Mouse (Mus musculus) lung, postnatal 14 days (tissue): Measurements from ENCODE around the gene Hist2h2aa2.
"Not testable (repeated sequence)": the region's sequence is repeated elsewhere in the genome, so short reads cannot be mapped to it uniquely, and the experiment has no call there.

ENCODE experiments used
- DNase-seq: peaks from one replicate; pipeline ENCODE4 v3.0.0; 2021

Hist2h2aa2 gene

DNA sequence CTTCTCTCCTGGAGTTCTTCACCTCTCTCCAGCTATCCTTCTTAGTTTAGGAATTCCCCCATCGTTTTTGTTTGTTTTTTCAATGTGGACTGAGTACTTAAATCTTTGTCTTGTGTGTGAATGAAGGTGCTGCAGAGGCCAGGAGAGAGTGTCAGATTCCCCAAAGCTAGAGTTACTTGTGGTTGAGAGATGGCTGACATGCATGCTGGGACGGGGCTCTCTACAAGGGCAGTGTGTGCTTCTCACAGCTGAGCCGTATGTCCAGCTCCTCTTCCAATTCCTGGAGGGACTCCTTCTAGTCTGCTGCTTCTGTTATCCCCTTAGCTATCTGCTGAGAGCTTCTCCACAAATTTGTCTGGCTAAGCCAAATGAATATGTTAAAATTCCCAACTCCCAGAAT lies 4.2 kb downstream of the Hist2h2aa2 start:
- DNase-seq = no peak

DNA sequence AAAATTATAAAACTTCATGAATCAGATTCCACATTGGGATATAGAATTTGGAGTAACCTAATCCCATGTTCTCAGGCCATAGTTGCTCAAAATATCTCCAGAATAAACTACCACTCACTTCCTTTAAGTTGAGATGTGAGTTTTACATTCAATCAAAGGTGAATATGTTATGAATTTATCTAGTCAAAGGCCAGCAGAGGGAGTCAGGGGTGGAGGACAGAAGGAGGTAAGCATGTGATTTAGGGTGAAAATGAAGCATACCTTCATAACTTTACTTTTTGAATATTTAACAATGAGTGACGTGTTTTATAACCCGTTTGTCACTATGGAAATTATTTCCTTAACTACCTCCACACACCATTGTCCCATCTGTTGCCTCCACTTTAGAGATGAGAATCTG lies 5.2 kb downstream of the Hist2h2aa2 start:
- DNase-seq = no peak

GRCm38 (mm10) chr3:96231758-96232120 lies 8.3 kb downstream of the Hist2h2aa2 start:
- peak; percentile 18 for DNase-seq

GRCm38 (mm10) chr3:96230910-96231757 lies 8.9 kb downstream of the Hist2h2aa2 start:
- no peak for DNase-seq

GRCm38 (mm10) chr3:96230404-96230803 lies 9.7 kb downstream of the Hist2h2aa2 start:
- DNase-seq = no peak

GRCm38 (mm10) chr3:96228828-96229227 lies 11.2 kb downstream of the Hist2h2aa2 start:
- DNase-seq = no peak

- DNase-seq = no peak
Measured at GRCm38 (mm10) chr3:96226695-96227648, 13.1 kb downstream of the Hist2h2aa2 start.

DNA sequence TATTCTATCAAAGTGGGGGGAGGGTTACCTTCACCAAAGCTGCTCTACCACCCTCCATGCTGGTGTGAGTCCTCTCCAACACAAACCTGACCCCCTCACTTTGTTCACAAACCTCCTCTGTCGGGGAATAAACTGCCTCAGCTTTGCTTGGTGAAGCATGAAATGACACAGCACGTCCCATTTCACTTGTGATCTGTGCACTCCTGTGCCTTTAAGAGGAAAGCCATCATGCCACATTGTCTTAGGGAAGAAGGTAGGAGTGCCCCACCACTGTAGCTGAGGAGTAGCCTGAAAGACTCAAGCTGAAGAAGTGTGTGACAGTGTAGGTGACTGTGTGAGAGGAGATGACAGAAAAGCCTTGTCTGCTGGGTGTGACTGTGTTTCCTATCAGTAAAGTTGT lies 14.7 kb downstream of the Hist2h2aa2 start:
- no peak for DNase-seq

GRCm38 (mm10) chr3:96222774-96223173 lies 17.3 kb downstream of the Hist2h2aa2 start:
- no peak for DNase-seq

GRCm38 (mm10) chr3:96221640-96222038 lies 18.4 kb downstream of the Hist2h2aa2 start:
- DNase-seq = no peak

DNA sequence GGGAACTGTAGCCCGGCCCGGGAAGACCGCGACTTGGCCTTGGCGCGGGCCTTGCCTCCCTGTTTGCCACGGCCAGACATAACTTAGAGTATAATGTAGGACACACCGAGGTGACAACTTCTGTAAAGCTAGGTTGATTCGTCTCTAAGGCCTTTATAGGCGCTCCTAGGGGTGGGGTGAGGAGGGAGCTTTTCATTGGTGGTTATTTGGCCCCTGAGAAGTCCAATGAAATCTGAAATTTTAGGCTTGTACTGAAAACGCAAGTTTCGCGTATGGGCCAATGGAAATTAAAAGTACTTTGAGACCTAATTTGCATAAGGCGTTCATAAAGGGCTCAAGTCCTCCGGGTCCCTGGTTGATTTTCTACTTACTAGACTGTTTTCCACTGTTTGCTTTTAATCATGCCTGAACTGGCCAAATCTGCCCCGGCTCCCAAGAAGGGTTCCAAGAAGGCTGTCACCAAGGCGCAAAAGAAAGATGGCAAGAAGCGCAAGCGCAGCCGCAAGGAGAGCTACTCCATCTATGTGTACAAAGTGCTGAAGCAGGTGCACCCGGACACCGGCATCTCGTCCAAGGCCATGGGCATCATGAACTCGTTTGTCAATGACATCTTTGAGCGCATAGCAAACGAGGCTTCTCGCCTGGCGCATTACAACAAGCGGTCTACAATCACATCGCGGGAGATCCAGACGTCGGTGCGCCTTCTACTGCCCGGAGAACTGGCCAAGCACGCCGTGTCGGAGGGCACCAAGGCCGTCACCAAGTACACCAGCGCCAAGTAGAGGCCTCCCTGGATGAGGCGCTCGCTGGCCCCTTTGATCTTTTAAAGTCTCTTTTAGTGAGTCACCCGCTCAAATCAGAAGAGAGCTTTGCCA lies 19.1 kb downstream of the Hist2h2aa2 start, which contains the start of the genes Hist2h2ac and Hist2h2be:
TSS of gene Hist2h2ac (minus strand) at position 116 of the 875 bp plus-strand sequence.
TSS of gene Hist2h2be (plus strand) at position 355 of the 875 bp plus-strand sequence.
- DNase-seq = peak; percentile 87

DNA sequence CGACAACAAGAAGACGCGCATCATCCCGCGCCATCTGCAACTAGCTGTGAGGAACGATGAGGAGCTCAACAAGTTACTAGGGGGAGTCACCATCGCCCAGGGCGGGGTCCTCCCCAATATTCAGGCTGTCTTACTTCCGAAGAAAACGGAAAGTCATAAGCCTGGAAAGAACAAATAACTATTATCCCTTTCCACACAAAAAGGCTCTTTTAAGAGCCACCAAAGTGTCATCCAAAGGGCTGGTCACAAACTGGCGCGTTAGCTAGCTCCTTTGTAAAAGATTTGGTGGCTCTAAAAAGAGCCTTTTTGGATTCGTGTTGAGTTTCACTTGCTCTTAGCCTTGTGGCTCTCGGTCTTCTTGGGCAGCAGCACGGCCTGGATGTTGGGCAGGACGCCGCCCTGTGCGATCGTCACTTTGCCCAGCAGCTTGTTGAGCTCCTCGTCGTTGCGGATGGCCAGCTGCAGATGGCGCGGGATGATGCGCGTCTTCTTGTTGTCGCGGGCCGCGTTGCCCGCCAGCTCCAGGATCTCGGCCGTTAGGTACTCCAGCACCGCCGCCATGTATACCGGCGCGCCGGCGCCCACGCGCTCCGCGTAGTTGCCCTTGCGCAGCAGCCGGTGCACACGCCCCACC lies 19.8 kb downstream of the Hist2h2aa2 start:
- DNase-seq = not testable (repeated sequence)

GRCm38 (mm10) chr3:96219661-96220130 lies 20.4 kb downstream of the Hist2h2aa2 start, which contains the start of the genes Bola1 and Hist2h2ab:
Gene Bola1 (minus strand): TSS chr3:96219709.
Gene Hist2h2ab (plus strand): TSS chr3:96219865.
- DNase-seq = peak; percentile 69

GRCm38 (mm10) chr3:96219191-96219641 lies 20.9 kb downstream of the Hist2h2aa2 start:
- peak; percentile 17 for DNase-seq

- no peak for DNase-seq
Measured at GRCm38 (mm10) chr3:96209242-96209641, 30.8 kb downstream of the Hist2h2aa2 start.

DNA sequence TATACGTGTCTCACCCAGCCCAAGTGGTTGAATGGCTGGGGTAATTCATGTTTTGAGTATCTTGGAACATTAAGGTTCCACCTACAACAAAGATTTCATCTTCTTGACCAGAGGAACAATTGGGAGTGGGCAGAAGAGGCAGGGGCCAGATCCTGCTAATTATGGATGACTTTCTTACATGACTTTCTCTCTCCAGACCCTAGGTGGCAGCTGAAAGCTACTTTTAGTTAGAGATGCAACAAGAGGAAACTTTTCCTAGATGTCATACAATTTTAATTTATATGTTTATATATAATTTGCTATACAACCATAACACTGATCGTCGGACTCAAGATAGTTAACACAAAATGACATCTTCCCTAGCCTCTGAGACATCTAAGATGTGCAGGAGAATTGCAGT lies 32.3 kb downstream of the Hist2h2aa2 start:
- no peak for DNase-seq

- DNase-seq = no peak
Measured at GRCm38 (mm10) chr3:96199731-96200130, 40.3 kb downstream of the Hist2h2aa2 start.

DNA sequence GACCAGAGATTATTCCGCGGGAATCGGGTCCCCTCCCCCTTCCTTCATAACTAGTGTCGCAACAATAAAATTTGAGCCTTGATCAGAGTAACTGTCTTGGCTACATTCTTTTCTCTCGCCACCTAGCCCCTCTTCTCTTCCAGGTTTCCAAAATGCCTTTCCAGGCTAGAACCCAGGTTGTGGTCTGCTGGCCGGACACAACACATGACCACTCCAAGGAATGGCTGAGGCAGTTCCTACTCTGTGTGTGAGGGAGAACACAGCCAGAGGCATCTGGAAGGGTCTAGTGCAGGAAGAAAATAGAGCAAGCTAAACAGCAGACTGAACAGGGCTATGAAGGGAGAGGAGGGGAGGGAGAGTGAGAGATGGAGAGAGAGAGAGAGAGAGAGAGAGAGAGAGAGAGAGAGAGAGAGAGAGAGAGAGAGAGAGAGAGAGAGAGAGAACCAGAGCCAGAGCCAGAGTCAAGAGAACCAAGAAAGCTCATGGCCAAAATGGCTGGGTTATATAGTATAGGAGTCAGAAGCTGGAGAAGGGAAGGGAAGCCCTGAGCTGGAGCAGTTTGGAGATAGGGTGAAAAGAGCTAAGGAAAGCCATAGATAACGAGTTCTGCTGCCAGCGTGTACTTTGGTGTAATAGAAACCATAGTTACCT lies 41.4 kb downstream of the Hist2h2aa2 start:
- not testable (repeated sequence) for DNase-seq

GRCm38 (mm10) chr3:96198181-96198580 lies 41.9 kb downstream of the Hist2h2aa2 start:
- DNase-seq = no peak

DNA sequence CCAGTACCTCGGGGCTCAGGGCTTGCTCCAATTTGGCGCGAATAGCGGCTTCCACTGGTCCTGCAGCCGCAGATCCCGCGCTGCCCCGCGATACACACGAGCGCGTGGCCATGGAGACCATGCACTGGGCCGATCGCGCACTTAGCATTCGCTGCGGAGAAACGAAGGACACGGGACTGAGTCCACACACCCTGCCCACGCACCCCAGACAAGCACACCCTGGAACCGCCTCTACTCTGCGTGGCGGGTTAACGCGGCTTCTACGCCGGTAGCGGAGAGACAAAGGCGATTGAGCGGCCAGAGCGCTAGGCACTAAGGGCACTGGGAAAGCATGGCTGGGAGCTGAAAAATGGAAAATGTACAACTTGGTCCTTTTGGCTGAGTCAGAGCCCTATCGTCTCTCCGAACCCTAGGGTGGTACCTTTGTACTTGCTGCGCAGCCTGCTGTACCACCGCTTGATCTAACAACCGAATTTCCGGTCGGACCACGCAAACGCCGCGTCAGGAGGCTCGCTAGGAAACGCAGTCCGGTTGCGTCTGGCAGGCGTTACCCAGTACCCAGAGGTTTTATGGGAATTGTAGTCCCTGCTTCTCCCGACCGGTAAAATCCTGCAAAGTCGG lies 42.8 kb downstream of the Hist2h2aa2 start:
- DNase-seq = peak; percentile 87
